Mouse (Mus musculus) midbrain, embryonic 13.5 days (tissue): ENCODE data around the gene Tnfrsf11a. TPM values are rescaled to one million over a fixed set of nuclear protein-coding genes. Genes with fewer than 3 reads are reported as not detected.

Experiments
- ATAC-seq: fragments of 200-750 bp; cut with Nextera tagmentation; 2 replicates; pipeline ENCODE4 v1.8.0; 2017; ENCODE audit warnings: mild to moderate bottlenecking, moderate TSS enrichment, moderate library complexity
- H3K27ac ChIP-seq: fragments of 300-500 bp; sonication (generic); 2 replicates; pipeline ENCODE4 v1.5.1; 2015; ENCODE audit warnings: inconsistent platforms, mild to moderate bottlenecking, moderate library complexity
- H3K27me3 ChIP-seq: fragments of 300-500 bp; sonication (generic); 2 replicates; pipeline ENCODE4 v1.6.1; 2015; ENCODE audit warnings: mild to moderate bottlenecking, inconsistent platforms
- H3K36me3 ChIP-seq: fragments of 300-500 bp; sonication (generic); 2 replicates; pipeline ENCODE4 v1.6.1; 2015; ENCODE audit warnings: mild to moderate bottlenecking, inconsistent platforms
- H3K4me1 ChIP-seq: fragments of 300-500 bp; sonication (generic); replicated peaks from 2 replicates; pipeline ENCODE4 v1.6.1; 2015; ENCODE audit warnings: inconsistent platforms
- H3K4me2 ChIP-seq: fragments of 300-500 bp; sonication (generic); replicated peaks from 2 replicates; pipeline ENCODE4 v1.6.1; 2015; ENCODE audit warnings: moderate library complexity, mild to moderate bottlenecking, inconsistent platforms
- H3K4me3 ChIP-seq: fragments of 300-500 bp; sonication (generic); replicated peaks from 2 replicates; pipeline ENCODE4 v1.5.1; 2015; ENCODE audit warnings: mild to moderate bottlenecking, inconsistent platforms
- H3K9ac ChIP-seq: fragments of 300-500 bp; sonication (generic); replicated peaks from 2 replicates; pipeline ENCODE4 v1.6.1; 2015; ENCODE audit warnings: mild to moderate bottlenecking, inconsistent platforms
- H3K9me3 ChIP-seq: fragments of 300-500 bp; sonication (generic); 2 replicates; pipeline ENCODE4 v1.6.1; 2016; ENCODE audit warnings: mild to moderate bottlenecking, inconsistent platforms
- WGBS: fragments of 180-500 bp; shearing (Covaris S2); methylation state at CpG from one replicate; pipeline ENCODE4 v1.1.7; 2015; 5-methylcytosine and 5-hydroxymethylcytosine counted together
- polyA plus RNA-seq: library from polyadenylated mRNA; unstranded; fragments of >200 nt; fragmentation: Nextera tagmentation; extraction: Ambion mirVana; gene quantifications from 2 replicates; pipeline ENCODE4 v1.2.1, GENCODE M21; 2015

Tnfrsf11a gene
- polyA plus RNA-seq, 1 experiment from 2014 or later = 0.36 TPM

DNA sequence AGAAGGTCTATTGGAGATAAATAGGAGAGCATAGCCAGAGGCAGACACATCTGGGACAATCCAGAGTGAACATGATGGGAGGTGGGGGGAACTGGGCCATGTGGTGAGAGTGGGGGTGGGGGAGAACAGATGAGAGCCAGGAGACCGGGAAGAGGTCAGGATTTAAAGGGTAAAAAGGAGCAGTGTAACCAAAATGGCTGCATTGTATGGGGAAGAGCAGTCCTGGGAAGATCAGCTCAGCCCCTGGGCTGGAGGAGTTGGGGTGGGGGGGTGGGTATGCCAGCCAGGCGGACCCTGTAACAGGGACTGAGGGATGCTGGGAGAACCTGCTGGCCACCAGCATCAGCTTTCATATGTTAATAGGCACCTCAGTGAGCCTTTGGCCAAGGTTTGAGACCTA is 34.8 kb downstream of the Tnfrsf11a start:
- Histone ChIP-seq H3K9ac (no peak overlapping the region), H3K9me3 (no peaks in the 10 kb centered on the region), H3K4me1 (peaks cover 12% of the 10 kb centered on the region), H3K4me2 (no peak overlapping the region), H3K36me3 (no peaks in the 10 kb centered on the region), H3K27ac (no peak overlapping the region), H3K27me3 (no peaks in the 10 kb centered on the region), H3K4me3 (no peak overlapping the region)
- peak; percentile 35; the same call in 1 of the 2 replicates for ATAC-seq
- WGBS = 6% methylated on average over 2 of the region's 2 CpGs

GRCm38 (mm10) chr1:105815736-105816135 is 35.2 kb downstream of the Tnfrsf11a start:
- H3K27me3 ChIP-seq = no peaks in the 10 kb centered on the region
- no peaks in the 10 kb centered on the region for H3K36me3 ChIP-seq
- no peak for ATAC-seq
- H3K27ac ChIP-seq = no peak overlapping the region
- WGBS = 88% methylated on average over 3 of the region's 3 CpGs
- H3K9me3 ChIP-seq = no peaks in the 10 kb centered on the region
- no peak overlapping the region for H3K9ac ChIP-seq
- no peak overlapping the region for H3K4me2 ChIP-seq
- no peak overlapping the region for H3K4me3 ChIP-seq
- H3K4me1 ChIP-seq = peaks cover 12% of the 10 kb centered on the region

DNA sequence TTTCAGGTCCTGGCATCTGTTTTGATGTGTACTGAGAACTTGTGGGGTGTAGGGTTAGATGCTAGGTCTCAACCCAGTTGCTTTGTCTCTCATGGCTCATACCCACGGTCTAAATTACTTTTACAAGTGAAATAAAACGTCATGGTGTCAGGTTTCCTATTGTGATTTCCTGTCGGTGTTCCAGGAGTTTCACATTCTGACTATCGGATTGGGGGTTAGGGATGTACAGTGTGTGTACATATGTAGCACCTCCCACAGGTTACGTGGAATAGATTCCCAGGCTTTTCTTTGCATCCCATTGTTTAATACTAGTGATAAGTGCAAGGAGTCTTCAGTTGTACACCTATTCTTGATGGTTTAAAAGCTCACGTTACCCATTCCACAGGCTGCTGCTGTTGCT is 38.5 kb downstream of the Tnfrsf11a start:
- Histone ChIP-seq H3K9me3 (no peaks in the 10 kb centered on the region), H3K36me3 (no peaks in the 10 kb centered on the region), H3K4me2 (no peak overlapping the region), H3K4me1 (peaks cover 12% of the 10 kb centered on the region), H3K4me3 (no peak overlapping the region), H3K9ac (no peak overlapping the region), H3K27me3 (no peaks in the 10 kb centered on the region), H3K27ac (no peak overlapping the region)
- 58% methylated on average over 6 of the region's 6 CpGs for WGBS
- no peak for ATAC-seq

DNA sequence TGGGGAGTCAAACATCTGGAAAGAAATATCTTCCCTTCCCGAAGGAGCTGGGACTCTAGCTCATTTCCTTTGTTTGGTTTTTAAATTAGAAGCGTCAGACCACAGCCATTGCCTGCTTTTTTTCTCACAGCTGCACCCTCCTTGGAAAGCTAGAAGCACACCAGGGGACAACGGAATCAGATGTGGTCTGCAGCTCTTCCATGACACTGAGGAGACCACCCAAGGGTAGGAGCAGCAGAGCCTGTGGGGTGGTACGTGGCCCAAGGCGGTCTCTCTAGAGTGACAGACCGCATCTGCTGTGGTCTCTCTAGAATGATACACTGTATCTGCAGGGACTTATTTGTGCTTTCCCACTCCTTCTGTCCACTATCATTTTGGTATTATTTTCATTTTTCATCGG is 39.2 kb downstream of the Tnfrsf11a start:
- Histone ChIP-seq H3K4me3 (no peak overlapping the region), H3K27ac (no peak overlapping the region), H3K27me3 (no peaks in the 10 kb centered on the region), H3K9ac (no peak overlapping the region), H3K4me1 (peaks cover 9% of the 10 kb centered on the region), H3K4me2 (no peak overlapping the region), H3K9me3 (no peaks in the 10 kb centered on the region), H3K36me3 (no peaks in the 10 kb centered on the region)
- WGBS = 72% methylated on average over 7 of the region's 7 CpGs
- ATAC-seq = no peak

DNA sequence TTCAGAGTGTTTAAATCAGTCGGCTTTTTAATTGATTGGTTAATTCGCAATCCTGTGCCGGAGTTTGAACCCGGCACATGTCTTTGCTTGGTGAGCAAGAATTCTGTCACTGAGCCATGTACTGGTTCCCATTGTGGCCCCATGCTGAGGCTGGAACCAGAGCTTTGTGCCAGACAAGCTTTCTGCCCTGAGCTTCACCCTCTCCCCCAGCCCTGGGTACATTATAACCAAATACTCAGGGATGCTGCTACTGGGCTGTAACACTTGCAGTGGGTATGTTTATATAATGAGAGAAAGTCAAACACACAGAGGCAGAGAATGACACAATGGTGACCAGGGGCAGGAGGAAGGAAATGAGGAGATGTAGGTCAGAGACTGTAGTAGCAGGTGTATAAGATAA is 43.8 kb downstream of the Tnfrsf11a start:
- Histone ChIP-seq H3K4me1 (no peaks in the 10 kb centered on the region), H3K9ac (no peak overlapping the region), H3K4me2 (no peak overlapping the region), H3K4me3 (no peak overlapping the region), H3K36me3 (no peaks in the 10 kb centered on the region), H3K27ac (no peak overlapping the region), H3K9me3 (no peaks in the 10 kb centered on the region), H3K27me3 (no peaks in the 10 kb centered on the region)
- 97% methylated on average over 4 of the region's 4 CpGs for WGBS
- no peak for ATAC-seq

DNA sequence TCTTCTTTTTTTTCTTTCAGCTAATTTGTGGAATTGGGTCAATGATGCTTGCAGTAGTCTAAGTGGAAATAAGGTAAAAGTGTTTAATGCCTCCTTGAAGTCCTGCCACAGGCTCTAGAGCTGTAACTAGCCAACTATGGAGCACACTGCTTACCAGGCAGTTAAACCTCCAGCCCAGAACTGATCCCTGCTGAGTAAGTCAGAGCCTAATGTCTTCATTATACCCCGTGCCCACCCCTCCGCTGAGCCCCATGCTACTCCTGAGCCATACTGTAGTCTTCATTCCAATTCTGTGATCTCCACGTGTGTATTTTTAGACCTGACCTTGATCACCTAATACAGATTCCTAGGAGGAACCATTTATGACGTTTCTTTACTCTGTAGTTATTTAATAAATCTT is 44.5 kb downstream of the Tnfrsf11a start:
- Histone ChIP-seq H3K9me3 (no peaks in the 10 kb centered on the region), H3K4me3 (no peak overlapping the region), H3K4me2 (no peak overlapping the region), H3K36me3 (no peaks in the 10 kb centered on the region), H3K27ac (no peak overlapping the region), H3K4me1 (no peaks in the 10 kb centered on the region), H3K27me3 (no peaks in the 10 kb centered on the region), H3K9ac (no peak overlapping the region)
- ATAC-seq = no peak
- 71% methylated on average over 4 of the region's 4 CpGs for WGBS

DNA sequence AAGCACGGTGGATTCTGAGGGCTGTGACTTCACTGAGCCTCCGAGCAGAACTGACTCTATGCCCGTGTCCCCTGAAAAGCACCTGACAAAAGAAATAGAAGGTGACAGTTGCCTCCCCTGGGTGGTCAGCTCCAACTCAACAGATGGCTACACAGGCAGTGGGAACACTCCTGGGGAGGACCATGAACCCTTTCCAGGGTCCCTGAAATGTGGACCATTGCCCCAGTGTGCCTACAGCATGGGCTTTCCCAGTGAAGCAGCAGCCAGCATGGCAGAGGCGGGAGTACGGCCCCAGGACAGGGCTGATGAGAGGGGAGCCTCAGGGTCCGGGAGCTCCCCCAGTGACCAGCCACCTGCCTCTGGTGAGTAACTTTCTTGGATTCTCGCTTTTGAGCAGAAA is 46.9 kb downstream of the Tnfrsf11a start:
- no peak for ATAC-seq
- WGBS = 90% methylated on average over 7 of the region's 7 CpGs

DNA sequence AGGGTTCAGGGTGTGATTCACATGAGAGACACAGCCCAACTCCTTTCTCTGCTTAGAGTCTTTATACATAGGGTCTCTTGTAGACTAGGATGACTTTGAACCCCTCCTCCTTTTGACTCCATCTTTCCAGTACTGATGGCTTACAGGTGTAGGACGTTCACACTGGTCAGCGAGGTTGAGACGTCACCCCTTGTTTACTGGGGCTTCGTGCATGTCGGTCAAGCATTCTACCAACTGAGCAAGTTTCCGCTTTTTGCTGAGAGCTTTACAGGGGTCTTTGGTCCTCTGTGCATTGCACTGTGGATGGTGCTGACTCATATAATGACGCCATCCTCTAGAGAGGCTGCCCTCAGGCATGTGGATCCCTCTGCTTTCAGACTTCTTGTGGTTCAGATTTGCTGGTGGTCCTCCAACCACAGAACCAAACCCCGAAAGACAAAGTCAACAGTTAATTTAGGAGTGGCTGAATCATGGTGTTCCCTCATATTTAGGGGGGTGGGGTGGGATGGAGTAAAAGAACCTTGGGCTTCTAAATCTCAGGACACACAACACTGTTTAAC is 47.3 kb downstream of the Tnfrsf11a start:
- Histone ChIP-seq H3K4me1 (no peaks in the 10 kb centered on the region), H3K27ac (no peak overlapping the region), H3K4me3 (no peak overlapping the region), H3K27me3 (no peaks in the 10 kb centered on the region), H3K9me3 (no peaks in the 10 kb centered on the region), H3K4me2 (no peak overlapping the region), H3K9ac (no peak overlapping the region), H3K36me3 (no peaks in the 10 kb centered on the region)
- 90% methylated on average over 8 of the region's 8 CpGs for WGBS
- no peak for ATAC-seq

More for the DNA sequence above, 46.9 kb downstream of the Tnfrsf11a start:
- Histone ChIP-seq H3K36me3 (no peaks in the 10 kb centered on the region), H3K4me2 (no peak overlapping the region), H3K27me3 (no peaks in the 10 kb centered on the region), H3K9me3 (no peaks in the 10 kb centered on the region), H3K4me1 (no peaks in the 10 kb centered on the region), H3K9ac (no peak overlapping the region), H3K27ac (no peak overlapping the region), H3K4me3 (no peak overlapping the region)

- WGBS = 60% methylated on average over 5 of the region's 5 CpGs
- H3K4me2 ChIP-seq = no peak overlapping the region
- no peaks in the 10 kb centered on the region for H3K36me3 ChIP-seq
- no peaks in the 10 kb centered on the region for H3K4me1 ChIP-seq
- H3K4me3 ChIP-seq = no peak overlapping the region
- H3K9me3 ChIP-seq = no peaks in the 10 kb centered on the region
- no peak overlapping the region for H3K9ac ChIP-seq
- peak; percentile 73 for ATAC-seq
- no peaks in the 10 kb centered on the region for H3K27me3 ChIP-seq
- H3K27ac ChIP-seq = no peak overlapping the region
These were observed 48.7 kb downstream of the Tnfrsf11a start for GRCm38 (mm10) chr1:105829171-105829570.

GRCm38 (mm10) chr1:105832784-105833183 is 52.3 kb downstream of the Tnfrsf11a start:
- no peak for ATAC-seq
- Histone ChIP-seq H3K9ac (no peak overlapping the region), H3K9me3 (no peaks in the 10 kb centered on the region), H3K36me3 (no peaks in the 10 kb centered on the region), H3K4me2 (no peak overlapping the region), H3K27me3 (no peaks in the 10 kb centered on the region), H3K4me3 (no peak overlapping the region), H3K4me1 (no peaks in the 10 kb centered on the region), H3K27ac (no peak overlapping the region)
- WGBS = 83% methylated on average over 1 of the region's 1 CpGs

DNA sequence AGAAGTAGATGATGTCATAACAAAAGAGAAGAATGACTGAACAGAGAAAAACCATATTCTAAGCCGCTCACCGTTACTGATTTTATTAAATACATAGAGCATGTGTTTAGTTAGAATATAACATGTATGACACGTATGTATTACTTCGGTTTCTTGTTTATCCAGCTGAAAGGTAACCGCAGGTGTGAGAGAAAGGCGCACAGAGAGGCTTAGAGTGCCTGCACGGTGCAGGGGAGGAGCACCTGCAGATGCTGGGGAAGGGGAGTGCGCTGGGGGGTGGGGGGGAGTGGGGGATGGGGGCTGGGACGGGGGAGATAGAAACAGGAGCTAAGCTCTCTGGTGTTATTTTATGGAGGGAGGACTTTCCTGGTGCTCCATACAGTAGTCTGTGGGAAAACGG is 62.4 kb downstream of the Tnfrsf11a start:
- Histone ChIP-seq H3K9me3 (no peaks in the 10 kb centered on the region), H3K4me1 (peaks cover 17% of the 10 kb centered on the region), H3K9ac (peak overlapping the region; percentile 40; the same call in 1 of the 2 replicates), H3K36me3 (no peaks in the 10 kb centered on the region), H3K4me3 (peak overlapping the region; percentile 41), H3K27me3 (peaks cover 6% of the 10 kb centered on the region; the same call in 1 of the 2 replicates), H3K27ac (0 out of 2 replicates have a peak overlapping the region, but pooled peaks have one; percentile 21), H3K4me2 (peak overlapping the region; percentile 66)
- peak; percentile 62 for ATAC-seq
- 20% methylated on average over 10 of the region's 10 CpGs for WGBS

DNA sequence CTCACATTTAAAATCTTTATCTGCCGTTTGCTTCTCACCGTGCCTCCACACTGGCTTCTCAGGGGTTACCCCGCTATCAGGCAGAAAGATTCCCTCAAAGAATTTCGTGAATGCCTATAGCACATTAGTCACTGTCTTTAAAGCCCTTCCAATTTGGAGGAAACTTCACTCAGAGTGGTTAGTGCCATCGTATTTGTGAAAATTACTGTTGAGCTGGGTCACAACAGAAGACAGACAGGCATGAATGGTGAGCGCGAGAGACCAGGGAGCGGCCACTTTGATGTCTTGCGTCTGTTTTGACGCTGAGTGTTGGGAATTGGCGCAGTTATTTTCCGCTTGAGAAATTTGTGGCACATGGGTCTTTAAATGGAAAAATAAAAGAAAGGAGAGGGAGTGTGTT is 62.9 kb downstream of the Tnfrsf11a start:
- H3K4me3 ChIP-seq = peak overlapping the region; percentile 41
- peak overlapping the region; percentile 40 for H3K9ac ChIP-seq
- H3K27me3 ChIP-seq = peaks cover 6% of the 10 kb centered on the region; the same call in 1 of the 2 replicates
- WGBS = 2% methylated on average over 12 of the region's 12 CpGs
- H3K36me3 ChIP-seq = no peaks in the 10 kb centered on the region
- ATAC-seq = 0 out of 2 replicates have a peak, but pooled peaks have one; percentile 28
- H3K4me1 ChIP-seq = peaks cover 17% of the 10 kb centered on the region
- no peaks in the 10 kb centered on the region for H3K9me3 ChIP-seq
- H3K27ac ChIP-seq = 0 out of 2 replicates have a peak overlapping the region, but pooled peaks have one; percentile 21
- peak overlapping the region; percentile 66 for H3K4me2 ChIP-seq

DNA sequence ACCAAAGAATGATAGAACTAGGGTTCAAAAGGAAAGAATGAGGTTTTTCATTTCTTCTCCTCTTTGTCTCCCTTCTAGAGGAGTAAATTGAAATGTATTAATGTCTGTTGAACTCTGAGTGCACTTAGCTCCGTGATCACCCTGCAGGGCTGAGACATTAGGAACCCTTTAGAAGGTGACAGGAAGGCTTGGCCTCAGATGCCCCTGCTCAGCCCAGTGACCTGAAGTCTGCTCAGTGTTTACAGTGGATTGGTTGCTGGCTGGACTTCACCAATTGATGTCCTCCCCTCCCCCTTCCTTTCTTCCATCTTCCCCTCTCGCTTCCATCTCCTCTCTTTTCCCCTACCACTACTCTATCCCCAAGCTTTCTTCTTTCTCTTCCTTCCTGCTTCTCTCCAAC is 63.3 kb downstream of the Tnfrsf11a start:
- H3K4me3 ChIP-seq = peak overlapping the region; percentile 41

More for the DNA sequence above, 63.3 kb downstream of the Tnfrsf11a start:
- H3K36me3 ChIP-seq = no peaks in the 10 kb centered on the region
- H3K9me3 ChIP-seq = no peaks in the 10 kb centered on the region
- H3K9ac ChIP-seq = no peak overlapping the region
- peaks cover 17% of the 10 kb centered on the region for H3K4me1 ChIP-seq
- H3K4me2 ChIP-seq = peak overlapping the region; percentile 66
- peaks cover 6% of the 10 kb centered on the region; the same call in 1 of the 2 replicates for H3K27me3 ChIP-seq
- peak; percentile 48 for ATAC-seq
- 0 out of 2 replicates have a peak overlapping the region, but pooled peaks have one; percentile 14 for H3K27ac ChIP-seq
- 3% methylated on average over 2 of the region's 2 CpGs for WGBS
